Mouse (Mus musculus): Measurements from ENCODE around the gene Nabp2. TPM values are rescaled to one million over a fixed set of nuclear protein-coding genes. Genes with fewer than 3 reads are reported as not detected.

Nabp2 gene
- total and polyA plus RNA-seq, 3 experiments, result 40.3 to 123 (median 43.7) TPM

DNA sequence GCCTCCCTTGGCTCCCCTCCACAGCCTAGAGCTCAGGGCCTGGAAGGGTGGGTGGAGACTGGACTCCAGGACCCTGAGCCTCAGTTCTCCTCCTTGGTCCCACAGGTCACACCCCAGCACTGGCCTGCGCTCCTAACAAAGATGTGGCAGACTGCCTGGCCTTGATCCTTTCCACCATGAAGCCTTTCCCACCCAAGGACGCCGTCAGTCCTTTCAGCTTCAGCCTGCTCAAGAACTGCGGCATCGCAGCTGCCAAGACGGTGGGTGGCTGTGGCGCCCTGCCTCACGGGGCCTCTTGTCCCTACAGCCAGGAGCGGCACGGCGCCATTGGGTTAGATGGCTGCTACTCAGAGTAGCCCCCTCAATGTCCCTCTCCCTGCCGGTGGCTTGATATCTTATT, 20.9 kb downstream of the Nabp2 start:
- Histone ChIP-seq H3K9me3 (replicated peaks; ENCODE audit: low read length) (no peaks in the 10 kb centered on the region), H3K79me2 (replicated peaks; ENCODE audit: control insufficient read depth, extremely low read depth, insufficient read depth, poor library complexity, severe bottlenecking) (no peaks in the 10 kb centered on the region), H3K36me3 (replicated peaks in 1 of 2; ENCODE audit: control insufficient read depth in 1 of 2, insufficient read depth in 1 of 2, low read length in 1 of 2) (peaks cover 77 to 98% of the 10 kb centered on the region in 2 experiments), H3K9ac (ENCODE audit: insufficient read depth, low read depth) (no peak overlapping the region), H3K4me3 (replicated peaks in 1 of 3; ENCODE audit: low read depth in 2 of 3, low read length in 2 of 3, poor library complexity in 1 of 3) (no peak overlapping the region), H3K27ac (ENCODE audit: insufficient read depth, low read depth) (no peak overlapping the region), H3K27me3 (replicated peaks) (no peaks in the 10 kb centered on the region), H3K4me1 (ENCODE audit: control insufficient read depth in 1 of 2, insufficient read depth in 2 of 2) (peaks cover 3 to 23% of the 10 kb centered on the region in 2 experiments; a peak in 3 of 4 replicates), H3K4me2 (ENCODE audit: insufficient read depth, low read depth, poor library complexity, severe bottlenecking) (no peak overlapping the region)
- no peak for TF ChIP-seq EP300 (IDR thresholded peaks at IDR 0.05; ENCODE audit: low read length)
- no peak for TF ChIP-seq E2F4 (IDR thresholded peaks at IDR 0.05; ENCODE audit: insufficient replicate concordance, low read depth, low read length)
- no peak for TF ChIP-seq SIN3A (IDR thresholded peaks at IDR 0.05; ENCODE audit: low read length)
- no peak for TF ChIP-seq ETS1 (conservative IDR thresholded peaks at IDR 0.05; ENCODE audit: low read depth, low read length)
- TF ChIP-seq TBP (conservative IDR thresholded peaks at IDR 0.05; ENCODE audit: low read depth, low read length), result no peak
- TF ChIP-seq CHD2 (IDR thresholded peaks at IDR 0.05; ENCODE audit: low read length), result no peak
- in situ Hi-C loops (cut with MboI; ENCODE audit: low pct_ligation_motif_present, low pct_unique_long_range_greater_than_20kb, low sequenced_read_pairs), result no loop called here
- dilution Hi-C loops (cut with MboI; ENCODE audit: extremely low pct_ligation_motif_present, extremely low pct_unique_long_range_greater_than_20kb, low sequenced_read_pairs), result no loop called here
- no peak for DNase-seq (ENCODE audit: extremely low read depth)

DNA sequence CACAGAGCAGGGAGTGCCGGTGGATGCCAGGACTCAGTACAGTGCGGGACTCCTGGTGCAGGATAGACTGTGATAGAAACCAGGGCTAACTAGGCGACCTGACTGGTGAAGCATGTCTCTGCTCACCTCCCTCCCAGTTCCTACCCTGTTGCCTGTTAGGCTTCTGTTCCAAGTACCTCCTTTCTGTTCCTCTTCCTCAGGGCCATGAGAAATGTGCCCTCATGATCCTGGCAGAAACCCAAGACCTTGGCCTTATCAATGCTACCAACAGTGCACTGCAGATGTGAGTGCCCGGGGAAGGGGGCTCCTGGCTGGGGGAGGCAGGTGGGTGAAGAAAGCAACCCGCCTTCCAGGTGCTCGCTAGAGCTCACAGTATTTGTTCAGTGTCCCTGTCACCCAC, 21.7 kb downstream of the Nabp2 start:
- Histone ChIP-seq H3K9me3 (replicated peaks; ENCODE audit: low read length) (no peaks in the 10 kb centered on the region), H3K27ac (ENCODE audit: insufficient read depth, low read depth) (no peak overlapping the region), H3K36me3 (replicated peaks in 1 of 2; ENCODE audit: control insufficient read depth in 1 of 2, insufficient read depth in 1 of 2, low read length in 1 of 2) (peaks cover 81 to 98% of the 10 kb centered on the region in 2 experiments), H3K9ac (ENCODE audit: insufficient read depth, low read depth) (no peak overlapping the region), H3K27me3 (replicated peaks) (no peaks in the 10 kb centered on the region), H3K4me2 (ENCODE audit: insufficient read depth, low read depth, poor library complexity, severe bottlenecking) (no peak overlapping the region), H3K79me2 (replicated peaks; ENCODE audit: control insufficient read depth, extremely low read depth, insufficient read depth, poor library complexity, severe bottlenecking) (no peaks in the 10 kb centered on the region), H3K4me1 (ENCODE audit: control insufficient read depth in 1 of 2, insufficient read depth in 2 of 2) (peaks cover 3 to 23% of the 10 kb centered on the region in 2 experiments; a peak in 3 of 4 replicates), H3K4me3 (replicated peaks in 1 of 3; ENCODE audit: low read depth in 2 of 3, low read length in 2 of 3, poor library complexity in 1 of 3) (no peak overlapping the region)
- in situ Hi-C loops (cut with MboI; ENCODE audit: low pct_ligation_motif_present, low pct_unique_long_range_greater_than_20kb, low sequenced_read_pairs), result no loop called here
- DNase-seq (ENCODE audit: extremely low read depth), result no peak
- dilution Hi-C loops (cut with MboI; ENCODE audit: extremely low pct_ligation_motif_present, extremely low pct_unique_long_range_greater_than_20kb, low sequenced_read_pairs), result no loop called here
- no peak for TF ChIP-seq NRF1 (IDR thresholded peaks at IDR 0.05; ENCODE audit: low read depth, low read length)
- TF ChIP-seq CHD1 (IDR thresholded peaks at IDR 0.05; ENCODE audit: low read depth, low read length), result no peak
- no peak for TF ChIP-seq SMC3 (IDR thresholded peaks at IDR 0.05; ENCODE audit: low read depth, low read length)
- no peak for TF ChIP-seq ZKSCAN1 (IDR thresholded peaks at IDR 0.05; ENCODE audit: borderline replicate concordance, low read depth, low read length)
- no peak for TF ChIP-seq RCOR1 (conservative IDR thresholded peaks at IDR 0.05; ENCODE audit: low read depth, low read length)
- no peak for TF ChIP-seq PAX5 (IDR thresholded peaks at IDR 0.05; ENCODE audit: low read length)
- no peak for TF ChIP-seq SIN3A (IDR thresholded peaks at IDR 0.05; ENCODE audit: low read length)

DNA sequence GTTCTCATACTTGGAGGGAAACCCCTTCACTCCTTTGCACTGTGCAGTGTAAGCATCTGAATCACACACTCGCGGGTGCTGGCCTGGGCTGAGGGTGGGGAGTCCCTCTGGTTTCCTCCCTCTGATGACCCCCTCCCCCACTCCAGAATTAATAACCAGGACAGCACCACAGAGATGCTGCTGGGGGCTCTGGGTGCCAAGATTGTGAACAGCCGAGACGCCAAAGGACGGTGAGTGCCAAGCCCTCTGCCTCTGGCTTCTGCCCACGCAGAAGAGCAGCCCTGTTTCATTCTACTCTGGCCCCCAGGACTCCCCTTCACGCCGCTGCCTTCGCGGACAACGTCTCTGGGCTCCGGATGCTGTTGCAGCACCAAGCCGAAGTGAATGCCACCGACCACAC, 22.4 kb downstream of the Nabp2 start:
- Histone ChIP-seq H3K27ac (ENCODE audit: insufficient read depth, low read depth) (no peak overlapping the region), H3K79me2 (replicated peaks; ENCODE audit: control insufficient read depth, extremely low read depth, insufficient read depth, poor library complexity, severe bottlenecking) (no peaks in the 10 kb centered on the region), H3K36me3 (replicated peaks in 1 of 2; ENCODE audit: control insufficient read depth in 1 of 2, insufficient read depth in 1 of 2, low read length in 1 of 2) (peaks cover 83 to 98% of the 10 kb centered on the region in 2 experiments), H3K9ac (ENCODE audit: insufficient read depth, low read depth) (no peak overlapping the region), H3K9me3 (replicated peaks; ENCODE audit: low read length) (no peaks in the 10 kb centered on the region), H3K27me3 (replicated peaks) (no peaks in the 10 kb centered on the region), H3K4me2 (ENCODE audit: insufficient read depth, low read depth, poor library complexity, severe bottlenecking) (no peak overlapping the region), H3K4me1 (ENCODE audit: control insufficient read depth in 1 of 2, insufficient read depth in 2 of 2) (peaks cover 3 to 23% of the 10 kb centered on the region in 2 experiments; a peak in 3 of 4 replicates), H3K4me3 (replicated peaks in 1 of 3; ENCODE audit: low read depth in 2 of 3, low read length in 2 of 3, poor library complexity in 1 of 3) (no peak overlapping the region)
- no peak for DNase-seq (ENCODE audit: extremely low read depth)
- dilution Hi-C loops (cut with MboI; ENCODE audit: extremely low pct_ligation_motif_present, extremely low pct_unique_long_range_greater_than_20kb, low sequenced_read_pairs), result no loop called here
- in situ Hi-C loops (cut with MboI; ENCODE audit: low pct_ligation_motif_present, low pct_unique_long_range_greater_than_20kb, low sequenced_read_pairs), result no loop called here
- TF ChIP-seq POLR2AphosphoS2 (IDR thresholded peaks at IDR 0.05; ENCODE audit: low read depth, low read length) (no peak), ETS1 (conservative IDR thresholded peaks at IDR 0.05; ENCODE audit: low read depth, low read length) (no peak), ZKSCAN1 (IDR thresholded peaks at IDR 0.05; ENCODE audit: borderline replicate concordance, low read depth, low read length) (no peak), BHLHE40 (IDR thresholded peaks at IDR 0.05; ENCODE audit: low read depth, low read length) (no peak), CHD1 (IDR thresholded peaks at IDR 0.05; ENCODE audit: low read depth, low read length) (no peak), KAT2A (IDR thresholded peaks at IDR 0.05; ENCODE audit: insufficient replicate concordance, low read length) (no peak), MAX (IDR thresholded peaks at IDR 0.05; ENCODE audit: low read length) (no peak)
